Mouse (Mus musculus) cortical plate, adult 2 months (tissue): ENCODE measurements at regions not wholly inside any gene's neighbourhood (a gene's known extent, or its start where the extent isn't known, plus 50 kb on each side); places are given as distances from the start of the nearest gene placed in this dataset.

Experiments used
- CTCF ChIP-seq: fragments of 200-500 bp; IDR thresholded peaks from 2 replicates; pipeline ENCODE4 v1.5.1; 2011; ENCODE audit warnings: mild to moderate bottlenecking, control low read depth, low read length; ENCODE audit not compliant: insufficient read depth; ENCODE audit errors: extremely low read depth
- POLR2A ChIP-seq: fragments of 200-500 bp; IDR thresholded peaks from 2 replicates; pipeline ENCODE4 v1.6.1; 2011; ENCODE audit warnings: mild to moderate bottlenecking, low read length, control low read depth; ENCODE audit not compliant: insufficient read depth; ENCODE audit errors: extremely low read depth

DNA sequence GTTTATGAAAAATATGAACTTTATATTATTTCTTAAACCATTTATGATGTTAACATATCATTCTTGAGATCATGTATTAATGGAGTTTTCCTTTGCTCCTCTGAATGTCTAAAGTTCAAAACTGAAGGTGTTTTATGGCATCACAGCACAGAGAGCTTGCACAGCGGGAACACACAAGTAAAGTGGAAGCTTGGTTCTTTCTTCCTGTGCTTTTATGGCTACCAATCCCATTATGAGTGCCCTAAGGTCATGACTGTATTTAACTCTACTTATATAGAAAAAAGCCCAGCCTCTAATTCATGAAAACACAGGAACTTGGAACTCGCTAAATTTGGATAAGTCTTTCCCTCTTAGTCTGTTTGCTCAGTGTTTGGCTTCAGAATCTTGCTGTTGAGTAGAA is 417.3 kb upstream of the Adamts5 start:
- TF ChIP-seq POLR2A (no peak), CTCF (no peak)
